In genomic region chr17:43325986-43326671, GRCm38 (mm10) we compare ENCODE assay signal across 11 mouse cellular contexts. TPM values are rescaled to one million over a fixed set of nuclear protein-coding genes. Genes with fewer than 3 reads are reported as not detected.
A peak's percentile ranks its signal among the peaks of the same experiment; 100 is the strongest.
DNase-seq lines count a peak whose midpoint lies in the region; ATAC-seq lines count a peak whose summit lies in the region.
"Had no signal": no experiment of that assay in that cellular context is flagged by ENCODE, and none has a peak within 500 bp of the region (broad histone marks: within the 10 kb centered on the region; RNA-seq: fewer than 3 reads in every experiment).

No protein-coding gene starts in this region.

- intact Hi-C loops in heart, postnatal 14 days (cut with DNase I), result loop anchor here (1.0 to 10.0 kb wide), 3 partner anchors 59 to 279 kb away; no protein-coding TSS in a partner anchor

- no peaks in the 10 kb centered on the region for H3K36me3 ChIP-seq in heart, embryonic 15.5 days
- H3K36me3 ChIP-seq in embryonic facial prominence, embryonic 14.5 days (ENCODE audit: control insufficient read depth, insufficient read depth, low read length), result no peaks in the 10 kb centered on the region
- H3K36me3 ChIP-seq in intestine, embryonic 16.5 days (ENCODE audit: control insufficient read depth, insufficient read depth, low read length), result no peaks in the 10 kb centered on the region
- H3K36me3 ChIP-seq in midbrain, embryonic 14.5 days (ENCODE audit: control insufficient read depth, insufficient read depth, low read length), result no peaks in the 10 kb centered on the region

- no peak for ATAC-seq in heart, embryonic 15.5 days (replicated peaks; ENCODE audit: insufficient number of reproducible peaks, insufficient read depth, low FRiP score, low read depth)
- ATAC-seq in embryonic facial prominence, embryonic 14.5 days (ENCODE audit: low read depth), result no peak
- peak; percentile 82 for ATAC-seq in intestine, embryonic 16.5 days
- ATAC-seq in midbrain, embryonic 14.5 days (ENCODE audit: low FRiP score, low TSS enrichment), result peak; percentile 21; the same call in 1 of the 2 replicates

- 59% methylated on average over 7 of the region's 7 CpGs for WGBS in heart, embryonic 15.5 days
- 55% methylated on average over 7 of the region's 7 CpGs for WGBS in embryonic facial prominence, embryonic 14.5 days
- 44% methylated on average over 7 of the region's 7 CpGs for WGBS in intestine, embryonic 16.5 days
- WGBS in midbrain, embryonic 14.5 days, result 48% methylated on average over 7 of the region's 7 CpGs

- no peaks in the 10 kb centered on the region for H3K27me3 ChIP-seq in heart, embryonic 15.5 days
- no peaks in the 10 kb centered on the region for H3K27me3 ChIP-seq in embryonic facial prominence, embryonic 14.5 days (replicated peaks; ENCODE audit: control insufficient read depth, insufficient read depth, low read length)
- H3K27me3 ChIP-seq in intestine, embryonic 16.5 days (replicated peaks; ENCODE audit: control insufficient read depth, insufficient read depth, low read length), result no peaks in the 10 kb centered on the region
- no peaks in the 10 kb centered on the region for H3K27me3 ChIP-seq in midbrain, embryonic 14.5 days (ENCODE audit: control insufficient read depth, insufficient read depth, low read length)

- H3K9me3 ChIP-seq in heart, embryonic 15.5 days (replicated peaks), result no peaks in the 10 kb centered on the region
- H3K9me3 ChIP-seq in embryonic facial prominence, embryonic 14.5 days (ENCODE audit: control insufficient read depth, low read length), result peaks cover 8% of the 10 kb centered on the region
- no peaks in the 10 kb centered on the region; the same call in 1 of the 2 replicates for H3K9me3 ChIP-seq in intestine, embryonic 16.5 days (ENCODE audit: control insufficient read depth, low read length)
- peaks cover 4% of the 10 kb centered on the region; the same call in 1 of the 2 replicates for H3K9me3 ChIP-seq in midbrain, embryonic 14.5 days (ENCODE audit: control insufficient read depth, low read length)

- H3K4me3 ChIP-seq in heart, embryonic 15.5 days, result no peak overlapping the region
- H3K4me3 ChIP-seq in embryonic facial prominence, embryonic 14.5 days (ENCODE audit: low read depth, low read length), result no peak overlapping the region
- no peak overlapping the region for H3K4me3 ChIP-seq in intestine, embryonic 16.5 days (ENCODE audit: low read length)
- H3K4me3 ChIP-seq in midbrain, embryonic 14.5 days (replicated peaks; ENCODE audit: low read depth, low read length), result peak overlapping the region; percentile 32; the same call in 1 of the 2 replicates

- peaks cover 24% of the 10 kb centered on the region for H3K4me1 ChIP-seq in heart, embryonic 15.5 days (replicated peaks)
- no peaks in the 10 kb centered on the region for H3K4me1 ChIP-seq in embryonic facial prominence, embryonic 14.5 days (ENCODE audit: control insufficient read depth, insufficient read depth, low read length)
- H3K4me1 ChIP-seq in intestine, embryonic 16.5 days (ENCODE audit: control insufficient read depth, insufficient read depth, low read length), result peaks cover 9% of the 10 kb centered on the region; the same call in 1 of the 2 replicates
- H3K4me1 ChIP-seq in midbrain, embryonic 14.5 days (ENCODE audit: control insufficient read depth, insufficient read depth, low read length), result peaks cover 8% of the 10 kb centered on the region

- peak overlapping the region; percentile 71; the same call in 1 of the 2 replicates for H3K4me2 ChIP-seq in heart, embryonic 15.5 days
- peak overlapping the region; percentile 64; the same call in 1 of the 2 replicates for H3K4me2 ChIP-seq in embryonic facial prominence, embryonic 14.5 days (ENCODE audit: low read depth, low read length)
- peak overlapping the region; percentile 51; the same call in 1 of the 2 replicates for H3K4me2 ChIP-seq in intestine, embryonic 16.5 days (ENCODE audit: low read depth, low read length)
- peak overlapping the region; percentile 68 for H3K4me2 ChIP-seq in midbrain, embryonic 14.5 days (ENCODE audit: low read length)

- H3K9ac ChIP-seq in heart, embryonic 15.5 days, result no peak overlapping the region
- no peak overlapping the region for H3K9ac ChIP-seq in embryonic facial prominence, embryonic 14.5 days (ENCODE audit: low read depth, low read length)
- H3K9ac ChIP-seq in intestine, embryonic 16.5 days (ENCODE audit: low read depth, low read length), result 0 out of 2 replicates have a peak overlapping the region, but pooled peaks have one; percentile 51
- no peak overlapping the region; the same call in 1 of the 2 replicates for H3K9ac ChIP-seq in midbrain, embryonic 14.5 days (replicated peaks; ENCODE audit: low read length)

- no peak for DNase-seq in heart, postnatal 14 days
- no peak for DNase-seq in embryonic facial prominence, embryonic 14.5 days (ENCODE audit: low spot score)
- DNase-seq in midbrain, embryonic 14.5 days, result no peak
- no peak for DNase-seq in urinary bladder, adult 2 months (ENCODE audit: low spot score)
- no peak for DNase-seq in layer of hippocampus, postnatal 25 days (ENCODE audit: extremely low spot score in 1 of 2, low spot score in 1 of 2)
- DNase-seq in right cerebral cortex, postnatal 14 days, result no peak
- DNase-seq: cerebellum, postnatal 36 days had no signal

- H3K27ac ChIP-seq in heart, embryonic 15.5 days, result no peak overlapping the region
- H3K27ac ChIP-seq in embryonic facial prominence, embryonic 14.5 days (replicated peaks; ENCODE audit: low read depth, low read length), result no peak overlapping the region
- H3K27ac ChIP-seq in intestine, embryonic 16.5 days (ENCODE audit: low read length), result no peak overlapping the region
- no peak overlapping the region for H3K27ac ChIP-seq in midbrain, embryonic 14.5 days (replicated peaks; ENCODE audit: low read depth, low read length)

RNA-seq across cellular contexts. Expression of gene Adgrf5, which starts 34.1 kb away (rescaled TPM):
- 20.5 and 21.3 TPM in 2 replicates for polyA plus RNA-seq in heart, embryonic 15.5 days (2015; fragmentation: Nextera tagmentation; extraction: Ambion mirVana)
- total RNA-seq in heart, postnatal 14 days (2021), result 100 to 1,000 TPM; 256 to 273 TPM
- polyA plus RNA-seq in embryonic facial prominence, embryonic 14.5 days (2014; fragmentation: Nextera tagmentation; extraction: Ambion mirVana), result 10.9 and 13.0 TPM in 2 replicates
- polyA plus RNA-seq in intestine, embryonic 16.5 days (2015; fragmentation: Nextera tagmentation; extraction: Ambion mirVana), result 10.3 and 10.6 TPM in 2 replicates
- polyA plus RNA-seq in midbrain, embryonic 14.5 days (2014; fragmentation: Nextera tagmentation; extraction: Ambion mirVana), result 2.8 and 7.9 TPM in 2 replicates
- polyA plus RNA-seq in urinary bladder, adult 2 months (2012; rRNA removed), result 18.7 and 26.3 TPM in 2 replicates
- 10 to 100 TPM; 28.1 to 33.1 TPM for total RNA-seq in layer of hippocampus, postnatal 25 days (2021)

RNA-seq across cellular contexts. Expression of gene Adgrf1, which starts 56.0 kb away (rescaled TPM):
- polyA plus RNA-seq in heart, embryonic 15.5 days (2015; fragmentation: Nextera tagmentation; extraction: Ambion mirVana), result not detected in 2 replicates
- total RNA-seq in heart, postnatal 14 days (2021), result not detected
- 0.08 TPM in 1 of 2 replicates, not detected in the other for polyA plus RNA-seq in embryonic facial prominence, embryonic 14.5 days (2014; fragmentation: Nextera tagmentation; extraction: Ambion mirVana)
- polyA plus RNA-seq in intestine, embryonic 16.5 days (2015; fragmentation: Nextera tagmentation; extraction: Ambion mirVana), result 0.12 and 0.24 TPM in 2 replicates
- not detected in 2 replicates for polyA plus RNA-seq in midbrain, embryonic 14.5 days (2014; fragmentation: Nextera tagmentation; extraction: Ambion mirVana)
- 0.01 TPM in 1 of 2 replicates, not detected in the other for polyA plus RNA-seq in urinary bladder, adult 2 months (2012; rRNA removed)
- total RNA-seq in layer of hippocampus, postnatal 25 days (2021), result not detected
- total RNA-seq: gastrocnemius, postnatal 36 days; left cerebral cortex, postnatal 25 days had no signal

Comparison
In these comparisons a context has a peak if more than half of its experiments do, and no peak if none do; other contexts are left out.
1. ATAC-seq: peak in intestine, embryonic 16.5 days (single experiment) and midbrain, embryonic 14.5 days (single experiment); none in heart, embryonic 15.5 days (single experiment) and embryonic facial prominence, embryonic 14.5 days (single experiment).
2. Peak in every context shown above with its lines, with median percentiles within 50 percentile points of each other: H3K4me2 ChIP-seq.